Mouse (Mus musculus) midbrain, postnatal 0 days (tissue): ENCODE results near the gene Cnga3. TPM values are rescaled to one million over a fixed set of nuclear protein-coding genes. Genes with fewer than 3 reads are reported as not detected.

Experiments used
- ATAC-seq: fragments of 200-750 bp; cut with Nextera tagmentation; 2 replicates; pipeline ENCODE4 v1.8.0; 2017; ENCODE audit warnings: moderate number of reproducible peaks, mild to moderate bottlenecking, moderate TSS enrichment, moderate library complexity; ENCODE audit not compliant: low FRiP score
- DNase-seq: peaks from one replicate; pipeline ENCODE4 v3.0.0-alpha.2; 2015; ENCODE audit warnings: low spot score
- H3K27ac ChIP-seq: fragments of 300-500 bp; sonication (generic); 2 replicates; pipeline ENCODE4 v1.5.1; 2014; ENCODE audit warnings: low read depth, mild to moderate bottlenecking, low read length, mixed read lengths
- H3K27me3 ChIP-seq: fragments of 300-500 bp; sonication (generic); 2 replicates; pipeline ENCODE4 v1.6.1; 2014; ENCODE audit warnings: low read length, control low read depth, mixed read lengths; ENCODE audit not compliant: insufficient read depth
- H3K36me3 ChIP-seq: fragments of 300-500 bp; sonication (generic); 2 replicates; pipeline ENCODE4 v1.6.1; 2014; ENCODE audit warnings: low read length, control low read depth, mixed read lengths; ENCODE audit not compliant: insufficient read depth
- H3K4me1 ChIP-seq: fragments of 300-500 bp; sonication (generic); 2 replicates; pipeline ENCODE4 v1.6.1; 2014; ENCODE audit warnings: mild to moderate bottlenecking, control low read depth, antibody characterized with exemption, low read length, mixed read lengths; ENCODE audit not compliant: insufficient read depth
- H3K4me2 ChIP-seq: fragments of 300-500 bp; sonication (generic); 2 replicates; pipeline ENCODE4 v1.6.1; 2014; ENCODE audit warnings: low read depth, mild to moderate bottlenecking, low read length, mixed read lengths; ENCODE audit not compliant: poor library complexity, severe bottlenecking
- H3K4me3 ChIP-seq: fragments of 300-500 bp; sonication (generic); 2 replicates; pipeline ENCODE4 v1.5.1; 2014; ENCODE audit warnings: low read depth, mild to moderate bottlenecking, low read length, moderate library complexity
- H3K9ac ChIP-seq: fragments of 300-500 bp; sonication (generic); replicated peaks from 2 replicates; pipeline ENCODE4 v1.6.1; 2014; ENCODE audit warnings: mild to moderate bottlenecking, low read length, moderate library complexity, mixed read lengths; ENCODE audit not compliant: poor library complexity, severe bottlenecking
- H3K9me3 ChIP-seq: fragments of 300-500 bp; sonication (generic); 2 replicates; pipeline ENCODE4 v1.6.1; 2016; ENCODE audit warnings: low read length, control low read depth
- CTCF ChIP-seq: IDR thresholded peaks from 2 replicates; pipeline ENCODE4 v1.5.1; 2016; ENCODE audit warnings: antibody characterized with exemption, mild to moderate bottlenecking
- WGBS: fragments of 180-500 bp; shearing (Covaris S2); extraction: QIAGEN DNeasy Blood & Tissue Kit; methylation state at CpG from one replicate; pipeline ENCODE4 v1.1.7; 2014; 5-methylcytosine and 5-hydroxymethylcytosine counted together
- polyA plus RNA-seq: library from polyadenylated mRNA; unstranded; fragments of >200 nt; fragmentation: Nextera tagmentation; extraction: Ambion mirVana; gene quantifications from 2 replicates; pipeline ENCODE4 v1.2.1, GENCODE M21; 2015
- total RNA-seq: library from RNA; depleted of rRNA; stranded (reverse); fragments of >200 nt; gene quantifications from 2 replicates; pipeline ENCODE4 v1.2.3, GENCODE M21; 2014

The Cnga3 gene
- total and polyA plus RNA-seq, 2 experiments from 2014 or later, result 0.62 to 0.71 TPM

- Histone ChIP-seq H3K4me2 (no peak overlapping the region), H3K4me3 (no peak overlapping the region), H3K9ac (no peak overlapping the region), H3K36me3 (no peaks in the 10 kb centered on the region), H3K9me3 (no peaks in the 10 kb centered on the region), H3K4me1 (no peaks in the 10 kb centered on the region), H3K27ac (no peak overlapping the region), H3K27me3 (no peaks in the 10 kb centered on the region)
- DNase-seq (peak; percentile 32), ATAC-seq (no peak)
- WGBS, result 60% methylated on average over 4 of the region's 4 CpGs
- peak; percentile 68 for TF ChIP-seq CTCF
These were observed 19.6 kb upstream of the Cnga3 start for GRCm38 (mm10) chr1:37194607-37195006.

GRCm38 (mm10) chr1:37201406-37201805, 12.8 kb upstream of the Cnga3 start:
- Histone ChIP-seq H3K36me3 (no peaks in the 10 kb centered on the region), H3K4me2 (no peak overlapping the region), H3K9ac (no peak overlapping the region), H3K9me3 (no peaks in the 10 kb centered on the region), H3K27ac (no peak overlapping the region), H3K27me3 (no peaks in the 10 kb centered on the region), H3K4me3 (no peak overlapping the region), H3K4me1 (no peaks in the 10 kb centered on the region)
- WGBS, result 90% methylated on average over 4 of the region's 4 CpGs
- DNase-seq (no peak), ATAC-seq (no peak)
- TF ChIP-seq CTCF, result no peak

- H3K4me1 ChIP-seq, result no peaks in the 10 kb centered on the region
- DNase-seq (no peak), ATAC-seq (no peak)
- no peaks in the 10 kb centered on the region for H3K27me3 ChIP-seq
- TF ChIP-seq CTCF, result no peak
- no peak overlapping the region for H3K4me2 ChIP-seq
- 53% methylated on average over 8 of the region's 8 CpGs for WGBS
- no peak overlapping the region for H3K4me3 ChIP-seq
- no peaks in the 10 kb centered on the region for H3K36me3 ChIP-seq
- H3K9ac ChIP-seq, result no peak overlapping the region
- H3K27ac ChIP-seq, result no peak overlapping the region
- H3K9me3 ChIP-seq, result no peaks in the 10 kb centered on the region
These were observed 6.5 kb upstream of the Cnga3 start for GRCm38 (mm10) chr1:37207743-37208142.

GRCm38 (mm10) chr1:37212375-37212774, 1.9 kb upstream of the Cnga3 start:
- no peaks in the 10 kb centered on the region for H3K4me1 ChIP-seq
- no peaks in the 10 kb centered on the region for H3K27me3 ChIP-seq
- no peak for TF ChIP-seq CTCF
- no peaks in the 10 kb centered on the region for H3K9me3 ChIP-seq
- no peak overlapping the region for H3K27ac ChIP-seq
- WGBS, result 93% methylated on average over 9 of the region's 9 CpGs
- no peaks in the 10 kb centered on the region for H3K36me3 ChIP-seq
- no peak overlapping the region for H3K4me3 ChIP-seq
- no peak overlapping the region for H3K9ac ChIP-seq
- DNase-seq (no peak), ATAC-seq (no peak)
- no peak overlapping the region for H3K4me2 ChIP-seq

GRCm38 (mm10) chr1:37218386-37218785, 4.2 kb downstream of the Cnga3 start:
- H3K27ac ChIP-seq, result no peak overlapping the region
- no peaks in the 10 kb centered on the region for H3K27me3 ChIP-seq
- H3K9me3 ChIP-seq, result no peaks in the 10 kb centered on the region
- peaks cover 18% of the 10 kb centered on the region for H3K4me1 ChIP-seq
- no peak overlapping the region for H3K4me3 ChIP-seq
- H3K4me2 ChIP-seq, result no peak overlapping the region
- no peak for DNase-seq
- 8% methylated on average over 14 of the region's 14 CpGs for WGBS
- no peaks in the 10 kb centered on the region for H3K36me3 ChIP-seq
- no peak overlapping the region for H3K9ac ChIP-seq
- no peak for ATAC-seq
- no peak for TF ChIP-seq CTCF

GRCm38 (mm10) chr1:37219593-37219992, 5.4 kb downstream of the Cnga3 start:
- H3K9ac ChIP-seq, result no peak overlapping the region
- no peaks in the 10 kb centered on the region for H3K36me3 ChIP-seq
- peaks cover 18% of the 10 kb centered on the region for H3K4me1 ChIP-seq
- H3K27ac ChIP-seq, result peak overlapping the region; percentile 72
- no peaks in the 10 kb centered on the region for H3K9me3 ChIP-seq
- H3K4me2 ChIP-seq, result peak overlapping the region; percentile 15
- TF ChIP-seq CTCF, result no peak
- H3K27me3 ChIP-seq, result no peaks in the 10 kb centered on the region
- no peak overlapping the region for H3K4me3 ChIP-seq
- no peak for DNase-seq
- peak; percentile 8; the same call in 1 of the 2 replicates for ATAC-seq
- 67% methylated on average over 5 of the region's 5 CpGs for WGBS
